Mouse (Mus musculus) gastrocnemius, adult 18-20 months (tissue): ENCODE data around the gene Cltrn. TPM values are rescaled to one million over a fixed set of nuclear protein-coding genes. Genes with fewer than 3 reads are reported as not detected.

Experiments used
- DNase-seq: peaks from one replicate; pipeline ENCODE4 v3.0.0; 2021; ENCODE audit warnings: low spot score
- total RNA-seq, 2 experiments: library from RNA; stranded (reverse); gene quantifications; 2 replicates each; pipeline ENCODE4 v1.2.3; 2021

Cltrn gene
- total RNA-seq, 2 experiments from 2014 or later = not detected

- no peak for DNase-seq
Observed at GRCm38 (mm10) chrX:164135304-164135818, 46.7 kb downstream of the Cltrn start.

- no peak for DNase-seq
Observed at GRCm38 (mm10) chrX:164139032-164139431, 50.4 kb downstream of the Cltrn start, which contains the start of gene Ace2. Gene Ace2 (plus strand): TSS chrX:164139332.

- no peak for DNase-seq
Observed at GRCm38 (mm10) chrX:164145463-164146250, 57.0 kb downstream of the Cltrn start.

GRCm38 (mm10) chrX:164152703-164153102 lies 64.1 kb downstream of the Cltrn start:
- no peak for DNase-seq

- DNase-seq = no peak
Observed at GRCm38 (mm10) chrX:164153606-164154005, 65.0 kb downstream of the Cltrn start.

- no peak for DNase-seq
Observed at GRCm38 (mm10) chrX:164154594-164154993, 66.0 kb downstream of the Cltrn start.

GRCm38 (mm10) chrX:164164681-164165080 lies 76.1 kb downstream of the Cltrn start:
- no peak for DNase-seq

Other genes with a start within 250 kb of the Cltrn start
- gene Ap1s2, start 179.8 kb upstream of the Cltrn start, total RNA-seq = 10 to 100 TPM; 23.0 to 33.9 TPM
- gene Zrsr2, start 130.2 kb upstream of the Cltrn start, total RNA-seq = 10 to 100 TPM; 11.5 to 16.0 TPM
- 1 to 10 TPM; 1.3 to 1.5 TPM for gene Car5b, start 60.8 kb upstream of the Cltrn start, total RNA-seq
- 1 to 10 TPM; 3.3 to 3.4 TPM for gene Siah1b, start 12.3 kb upstream of the Cltrn start, total RNA-seq
- under 1 TPM; 0.43 to 0.55 TPM for gene Ace2, start 50.5 kb downstream of the Cltrn start, total RNA-seq
- under 1 TPM; 0.27 to 0.33 TPM for gene Bmx, start 169.4 kb downstream of the Cltrn start, total RNA-seq
- 1 to 10 TPM; 2.9 to 6.0 TPM for gene Pir, start 180.5 kb downstream of the Cltrn start, total RNA-seq